Mouse (Mus musculus) spleen, postnatal 10 days (tissue): Measurements from ENCODE around the gene Ptpa.

Source experiments
- DNase-seq, 2 experiments: peaks; one replicate each; pipeline ENCODE4 v3.0.0; 2021 to 2022; ENCODE audit warnings: low spot score in 2 of 2

Gene Ptpa

DNA sequence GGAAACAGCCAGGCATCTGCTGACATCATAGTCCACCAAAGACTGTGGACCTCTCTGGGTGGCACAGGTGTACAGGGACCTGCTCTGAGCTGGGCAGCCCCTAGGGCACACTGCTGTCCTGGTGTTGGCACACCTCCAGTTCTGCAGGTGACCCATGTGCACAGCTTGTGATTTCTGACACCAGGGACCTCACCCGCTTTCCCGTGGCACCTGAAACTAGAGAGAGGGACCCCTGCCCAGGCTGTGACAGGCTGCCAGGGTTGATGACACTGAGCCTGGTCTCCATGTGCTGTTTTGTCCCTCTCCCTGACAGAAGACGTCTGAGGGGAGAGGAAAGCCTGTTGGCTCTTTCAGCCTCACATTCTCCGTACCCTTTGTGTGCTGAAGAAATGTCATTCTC lies 22.0 kb downstream of the Ptpa start:
- no peak for DNase-seq

DNA sequence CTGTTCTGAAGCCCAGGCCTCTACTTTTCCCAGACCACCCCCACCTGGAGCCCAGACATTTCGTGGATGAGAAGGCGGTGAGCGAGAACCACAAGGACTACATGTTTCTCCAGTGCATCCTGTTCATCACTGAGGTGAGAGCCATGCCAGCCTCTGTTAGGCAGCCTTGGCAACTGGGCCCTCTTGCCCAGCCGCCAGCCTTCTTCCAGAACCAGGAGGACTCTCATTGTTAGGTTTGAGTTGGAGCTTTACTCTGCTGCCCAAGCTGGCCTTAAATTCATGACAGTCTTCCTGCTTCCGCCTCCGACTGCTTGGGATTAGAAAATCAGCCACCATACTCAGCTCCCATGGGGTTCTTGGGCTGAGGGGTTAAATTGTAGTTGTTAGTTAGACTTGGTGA lies 23.8 kb downstream of the Ptpa start:
- DNase-seq: no peak

DNA sequence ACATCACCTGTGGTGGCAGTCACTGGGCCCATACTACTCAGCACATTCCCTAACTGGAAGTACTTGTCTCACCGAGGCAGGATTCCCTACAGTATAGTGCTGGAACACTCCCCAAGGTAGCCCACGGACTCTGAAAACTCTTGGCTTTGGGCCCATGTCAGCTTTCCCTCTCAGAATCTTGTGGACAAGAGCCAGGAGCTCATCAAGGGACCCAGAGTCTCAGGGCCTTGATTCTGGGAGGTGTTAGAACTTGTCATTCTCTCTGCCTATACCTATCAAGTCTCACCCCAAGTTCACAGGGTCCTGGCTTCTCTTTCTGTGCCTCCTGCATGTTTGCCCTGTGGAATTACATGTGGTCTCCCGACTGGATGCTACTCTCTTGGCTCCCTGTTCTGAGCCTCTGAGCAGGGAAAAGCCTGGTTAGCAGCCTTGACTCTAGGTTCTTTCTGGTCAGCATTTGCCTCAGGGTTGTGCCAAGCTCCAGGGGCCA lies 24.4 kb downstream of the Ptpa start:
- no peak for DNase-seq

DNA sequence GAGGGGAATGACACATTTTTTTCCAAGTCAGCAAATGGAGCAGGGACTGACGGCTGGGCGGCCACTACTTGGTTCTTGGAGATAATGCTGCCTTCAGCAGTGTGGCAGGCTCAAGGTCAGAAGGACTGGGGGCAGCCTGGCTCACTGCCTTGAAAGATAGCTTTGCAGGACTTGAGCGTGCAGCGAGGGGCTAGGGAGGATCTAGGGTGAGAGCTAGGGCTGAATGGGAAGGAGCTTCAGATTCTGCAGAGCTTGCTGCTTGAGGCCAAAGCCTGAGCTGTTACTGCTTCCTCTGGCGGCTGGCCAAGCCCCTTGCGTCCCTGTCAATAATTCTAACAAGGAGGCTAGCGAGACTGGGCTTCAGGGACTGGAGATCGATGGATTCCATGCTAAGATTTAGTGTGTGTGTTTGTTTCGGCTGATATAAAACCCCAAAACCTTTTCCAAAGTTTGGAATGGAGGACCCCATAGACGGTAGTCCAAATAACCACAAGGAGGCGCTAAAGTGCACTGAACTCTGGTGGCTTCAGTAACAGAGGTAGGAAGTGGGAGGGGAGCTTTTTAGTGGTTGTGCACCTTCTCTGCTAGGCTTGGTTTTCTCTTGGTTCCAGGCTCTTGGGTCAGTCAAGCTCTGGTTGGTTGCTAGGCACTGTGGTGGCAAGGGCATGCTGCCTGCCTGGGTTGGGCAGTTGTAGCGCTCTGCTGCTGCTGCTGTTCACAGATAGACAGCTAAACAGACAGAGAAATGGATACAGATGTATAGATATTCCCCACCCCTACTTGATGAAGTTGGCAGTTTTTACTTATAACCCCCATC lies 25.1 kb downstream of the Ptpa start:
- peak; percentile 44 to 65 for DNase-seq

DNA sequence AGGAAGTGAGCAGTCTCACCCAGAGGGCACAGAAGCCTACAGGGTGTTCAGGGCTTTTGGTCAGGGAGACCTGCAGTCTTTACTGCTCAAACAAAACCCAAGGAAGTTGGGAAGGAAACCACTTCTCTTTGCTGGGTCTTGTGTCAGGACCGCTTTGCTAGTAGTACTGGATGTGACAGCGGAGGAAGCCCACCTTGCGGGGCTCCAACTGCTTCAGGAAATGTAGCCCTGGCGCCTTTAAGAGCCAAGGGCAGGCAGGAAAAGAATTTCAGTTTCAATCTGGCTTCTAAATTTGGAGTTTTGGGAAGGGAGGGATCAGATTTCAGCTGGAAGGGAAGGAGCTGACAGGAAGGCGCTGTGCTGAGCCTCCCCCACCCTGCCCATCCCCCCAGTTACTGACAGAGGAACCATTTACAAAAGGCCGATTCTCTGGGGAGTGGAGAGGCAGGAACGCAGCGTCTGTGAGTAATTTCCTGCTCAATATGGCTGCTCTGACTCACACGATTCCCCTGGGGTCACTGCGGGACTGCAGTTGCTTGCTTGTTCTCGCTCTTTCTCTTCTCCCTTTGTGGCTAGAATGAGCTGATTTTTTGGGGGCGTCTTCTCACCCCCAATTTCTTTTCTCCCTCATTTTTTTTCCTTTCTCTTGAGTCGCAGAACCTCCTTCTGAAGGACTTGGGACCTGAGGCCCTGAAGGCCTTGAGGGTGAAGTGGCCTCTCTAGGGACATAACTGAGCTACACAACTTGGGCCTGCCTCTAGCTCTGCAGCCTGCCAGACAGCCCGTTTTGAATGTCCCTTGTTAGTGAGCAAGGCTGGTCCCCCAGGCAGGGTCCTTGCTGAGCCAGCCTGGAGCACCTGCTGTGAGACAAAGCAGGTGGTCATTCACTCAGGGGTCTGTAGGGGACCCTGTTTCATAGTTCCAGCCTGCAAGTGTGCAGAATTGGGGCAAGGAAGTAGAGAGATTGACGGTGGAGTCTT lies 26.0 kb downstream of the Ptpa start:
- peak in 1 of 2 experiments; percentile 79 for DNase-seq

DNA sequence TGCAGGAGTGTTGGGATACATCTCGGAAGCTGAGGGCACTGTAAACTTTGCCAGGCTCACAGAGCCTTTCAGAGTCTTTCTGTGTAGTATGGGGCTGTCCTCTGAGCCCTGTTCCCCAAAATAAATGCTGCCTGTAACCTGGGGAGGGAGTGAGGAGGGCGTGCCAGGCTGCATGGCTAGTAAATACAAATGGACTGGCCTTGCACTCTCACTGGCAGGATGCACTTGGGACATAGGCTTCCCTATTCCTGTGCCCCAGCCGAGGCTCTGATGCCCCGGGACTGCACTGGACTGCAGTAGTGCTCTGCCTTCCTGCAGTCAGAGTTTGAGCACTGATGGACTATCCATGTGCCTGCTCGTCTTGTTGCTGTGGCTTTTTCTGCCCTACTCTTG lies 26.7 kb downstream of the Ptpa start:
- peak in 1 of 2 experiments; percentile 25 for DNase-seq

DNA sequence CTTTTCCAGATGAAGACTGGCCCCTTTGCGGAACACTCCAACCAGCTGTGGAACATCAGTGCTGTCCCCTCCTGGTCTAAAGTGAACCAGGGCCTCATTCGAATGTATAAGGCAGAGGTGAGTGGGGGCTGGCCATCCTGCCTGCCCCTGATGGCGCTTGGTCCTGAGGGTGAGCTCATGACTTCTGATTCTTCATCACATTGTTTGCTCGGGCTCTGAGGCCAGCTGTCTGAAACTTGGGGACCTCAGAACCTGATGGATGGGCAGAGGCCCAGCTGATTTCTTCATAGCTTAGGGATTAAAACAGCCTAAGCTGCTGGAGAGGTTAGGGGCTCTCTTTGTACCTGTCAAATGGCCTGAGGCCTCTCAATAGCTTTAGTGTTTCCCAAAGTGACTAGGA lies 27.4 kb downstream of the Ptpa start:
- DNase-seq: no peak

DNA sequence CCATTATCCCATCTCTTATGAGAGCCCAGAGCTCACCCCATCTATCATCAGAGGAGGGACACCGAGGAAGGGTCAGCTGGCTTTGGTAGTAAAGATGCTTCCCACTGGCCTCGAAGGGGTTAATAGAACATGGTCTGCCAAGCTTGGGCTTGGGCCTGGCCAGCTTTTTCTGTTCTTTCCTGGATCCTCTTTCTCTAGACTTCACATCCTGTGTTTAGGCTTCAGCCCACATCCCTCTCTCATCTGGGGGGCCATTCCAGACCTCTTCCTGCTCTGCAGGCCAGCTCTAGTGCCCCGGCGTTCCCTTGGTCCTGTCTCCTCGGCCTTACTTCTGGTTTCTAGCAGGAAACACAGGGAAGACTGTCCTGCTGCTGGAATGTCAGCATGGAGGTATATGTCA lies 28.2 kb downstream of the Ptpa start:
- no peak for DNase-seq

DNA sequence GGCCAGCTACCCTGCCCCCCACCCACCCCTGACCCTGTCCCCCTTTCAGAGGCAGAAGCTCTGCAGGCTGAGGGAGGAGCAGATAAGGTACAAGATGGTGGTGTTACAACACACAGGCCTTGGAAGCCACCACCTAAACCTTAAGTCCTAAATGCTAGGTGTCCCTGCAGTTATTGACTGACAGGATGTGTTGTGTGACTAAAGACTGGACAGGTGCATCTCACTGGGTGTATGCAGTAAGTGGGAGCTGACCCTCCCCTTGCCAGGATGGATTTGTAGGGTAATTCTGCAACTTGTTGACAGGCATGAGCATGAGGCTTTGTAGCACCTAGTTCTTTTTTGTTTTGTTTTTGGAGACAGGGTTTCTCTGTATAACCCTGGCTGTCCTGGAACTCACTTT lies 28.6 kb downstream of the Ptpa start:
- no peak for DNase-seq

DNA sequence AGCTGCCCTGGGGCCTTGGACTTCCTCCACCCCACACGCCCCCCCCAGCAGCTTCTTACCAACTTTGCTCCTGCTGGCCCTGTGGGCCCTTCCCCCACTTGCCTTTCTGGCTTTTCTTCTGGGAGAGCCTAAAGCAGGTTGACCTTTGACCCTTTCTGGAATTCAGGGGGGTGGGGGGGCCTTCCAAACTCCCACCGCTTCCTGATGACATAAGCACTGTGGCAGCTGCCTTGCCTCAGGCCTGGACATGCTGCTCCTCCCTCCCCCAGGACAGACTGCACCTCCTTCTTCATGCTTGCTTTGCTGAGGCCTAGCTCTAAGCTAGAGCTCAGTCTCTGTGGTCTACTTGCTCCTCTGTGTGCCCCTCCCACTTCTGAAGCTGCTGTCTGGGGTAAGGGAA lies 29.5 kb downstream of the Ptpa start:
- DNase-seq: no peak

DNA sequence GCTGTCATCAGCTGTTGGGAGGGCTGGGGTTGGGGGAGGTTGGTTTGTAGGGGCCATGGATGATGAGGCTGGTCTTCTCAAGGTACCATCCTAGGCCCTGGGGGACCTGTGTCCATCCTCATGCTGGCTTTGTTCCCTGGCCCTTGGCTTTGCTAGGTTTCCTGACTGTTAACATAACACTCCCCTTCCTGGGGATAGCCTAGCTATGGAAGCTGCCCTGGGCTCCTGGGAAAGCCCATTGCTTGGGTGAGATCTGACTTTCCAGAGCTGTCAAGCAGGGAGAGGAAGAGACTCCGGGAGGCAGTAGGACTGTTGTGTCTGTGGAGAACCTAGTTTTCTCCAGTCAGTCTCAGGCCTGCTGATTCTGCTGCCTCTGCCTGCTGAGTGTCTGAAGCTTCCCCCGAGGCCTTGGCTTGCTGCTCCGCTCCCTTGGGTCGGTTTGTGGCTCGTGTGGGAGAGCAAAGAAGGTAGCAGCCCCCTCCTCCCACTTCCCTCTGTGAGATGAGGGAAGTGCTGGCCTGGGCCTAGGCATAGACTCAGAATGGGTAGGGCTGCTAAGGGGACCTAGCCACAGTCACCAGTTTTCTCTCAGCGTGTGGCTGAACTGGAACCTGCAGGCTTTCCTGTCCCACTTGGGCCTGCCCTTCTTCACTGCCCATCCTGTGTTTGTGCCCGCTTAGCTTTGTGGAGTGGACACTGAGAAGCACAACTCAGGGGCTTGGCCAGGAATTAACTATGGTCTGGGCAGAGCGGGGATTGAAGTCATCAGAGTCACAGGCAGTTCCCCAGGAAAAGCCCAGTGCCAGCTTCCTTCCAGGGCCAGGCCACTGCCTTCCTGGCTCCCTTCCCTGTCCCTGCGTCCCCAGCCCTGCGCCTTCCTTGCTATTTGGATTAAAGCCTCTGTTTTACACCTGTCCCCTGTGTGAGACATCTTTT lies 31.3 kb downstream of the Ptpa start:
- no peak for DNase-seq

DNA sequence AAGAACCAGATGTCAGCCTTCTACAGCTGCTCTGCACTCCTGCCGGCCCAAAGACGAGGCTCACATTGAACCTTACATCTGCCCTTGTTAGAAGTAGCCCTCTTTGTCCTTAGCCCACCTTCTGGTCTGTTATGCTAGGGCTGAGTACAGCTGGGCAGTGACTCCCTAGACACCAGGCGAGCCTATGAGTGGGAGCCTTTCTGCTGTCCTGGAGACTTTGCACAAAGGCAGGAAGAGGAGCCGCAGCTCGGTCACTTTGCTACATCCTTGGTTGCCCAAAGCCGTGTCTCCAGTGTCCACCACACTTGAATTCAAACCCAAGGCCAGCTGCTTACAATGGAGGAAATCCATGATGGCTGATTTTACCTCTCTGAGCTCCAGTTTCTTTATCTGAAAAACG lies 32.5 kb downstream of the Ptpa start:
- DNase-seq: no peak

DNA sequence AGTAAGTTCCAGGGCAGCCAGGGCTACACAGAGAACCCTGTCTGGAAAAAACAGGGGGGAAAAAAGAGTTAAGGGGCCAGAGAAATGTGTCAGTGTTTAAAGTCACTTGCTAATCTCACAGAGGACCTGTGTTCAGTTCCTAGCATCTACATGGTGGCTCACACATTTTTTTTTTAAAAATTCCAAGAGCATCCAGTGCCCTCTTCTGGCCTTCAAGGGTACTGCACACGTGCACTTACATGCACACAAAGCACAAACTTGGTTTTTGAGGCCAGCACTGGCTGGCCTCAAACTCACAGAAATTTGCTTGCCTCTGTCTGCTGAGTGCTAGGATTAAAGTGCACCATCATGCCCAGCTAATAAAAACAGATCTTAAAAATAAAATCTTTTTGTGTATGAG lies 34.7 kb downstream of the Ptpa start:
- DNase-seq: peak in 1 of 2 experiments; percentile 50

DNA sequence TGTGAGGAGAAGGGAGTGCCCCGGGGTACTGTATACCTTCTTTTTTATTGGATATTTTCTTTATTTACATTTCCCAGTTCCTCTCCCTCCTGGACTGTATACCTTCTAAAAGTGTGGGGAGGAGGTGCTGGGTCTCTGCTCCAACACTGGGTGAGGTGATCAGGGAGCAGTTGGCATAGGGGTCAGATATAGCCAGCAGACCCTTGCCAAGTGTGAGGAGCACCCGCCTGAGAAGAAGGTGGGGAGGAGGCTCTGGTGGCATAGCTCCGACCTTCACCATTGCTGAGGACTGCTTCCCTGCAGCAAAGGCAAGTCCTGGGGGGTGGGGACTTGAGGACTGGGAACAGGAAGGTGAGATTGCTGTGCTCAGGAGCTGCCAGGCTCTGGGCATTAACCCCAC lies 35.7 kb downstream of the Ptpa start:
- DNase-seq: no peak

DNA sequence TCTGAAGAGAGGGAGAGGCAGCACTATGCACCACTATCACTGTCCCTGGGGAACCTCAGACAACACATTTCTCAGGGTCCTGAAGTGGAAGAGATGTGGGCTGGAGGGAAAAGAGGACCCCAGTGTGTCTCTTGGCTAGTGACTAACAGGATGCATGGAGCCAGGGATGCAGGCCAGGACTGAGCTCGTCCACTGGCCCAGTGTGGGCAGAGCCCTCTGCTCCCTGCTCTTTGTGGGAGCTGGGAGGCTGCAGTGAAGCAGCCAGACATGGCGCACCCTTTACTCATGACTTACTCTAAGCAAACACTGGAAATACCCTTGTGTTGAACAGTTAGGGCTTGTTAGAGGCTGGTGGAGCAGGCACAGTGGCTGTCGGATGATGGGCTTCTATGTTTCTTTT lies 37.7 kb downstream of the Ptpa start:
- no peak for DNase-seq

DNA sequence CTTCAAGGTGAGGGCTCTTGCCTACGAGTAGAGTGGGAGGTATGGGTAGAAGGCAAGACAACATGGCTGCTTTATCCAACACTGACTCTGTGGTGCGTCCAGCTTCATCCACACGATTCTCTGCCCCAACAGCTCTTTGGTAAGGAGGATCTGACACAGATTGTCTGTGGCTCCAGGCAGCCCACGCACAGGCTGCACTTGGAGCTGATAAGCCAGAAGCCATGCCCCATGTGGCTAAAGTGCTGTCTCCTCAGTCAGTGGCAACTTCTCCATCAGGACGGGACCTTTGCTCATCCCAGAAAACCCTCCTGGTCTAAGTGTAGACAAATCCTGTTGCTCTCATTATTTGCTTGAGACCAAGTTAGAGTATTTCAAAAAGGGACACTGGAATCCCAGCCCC lies 38.7 kb downstream of the Ptpa start:
- no peak for DNase-seq

DNA sequence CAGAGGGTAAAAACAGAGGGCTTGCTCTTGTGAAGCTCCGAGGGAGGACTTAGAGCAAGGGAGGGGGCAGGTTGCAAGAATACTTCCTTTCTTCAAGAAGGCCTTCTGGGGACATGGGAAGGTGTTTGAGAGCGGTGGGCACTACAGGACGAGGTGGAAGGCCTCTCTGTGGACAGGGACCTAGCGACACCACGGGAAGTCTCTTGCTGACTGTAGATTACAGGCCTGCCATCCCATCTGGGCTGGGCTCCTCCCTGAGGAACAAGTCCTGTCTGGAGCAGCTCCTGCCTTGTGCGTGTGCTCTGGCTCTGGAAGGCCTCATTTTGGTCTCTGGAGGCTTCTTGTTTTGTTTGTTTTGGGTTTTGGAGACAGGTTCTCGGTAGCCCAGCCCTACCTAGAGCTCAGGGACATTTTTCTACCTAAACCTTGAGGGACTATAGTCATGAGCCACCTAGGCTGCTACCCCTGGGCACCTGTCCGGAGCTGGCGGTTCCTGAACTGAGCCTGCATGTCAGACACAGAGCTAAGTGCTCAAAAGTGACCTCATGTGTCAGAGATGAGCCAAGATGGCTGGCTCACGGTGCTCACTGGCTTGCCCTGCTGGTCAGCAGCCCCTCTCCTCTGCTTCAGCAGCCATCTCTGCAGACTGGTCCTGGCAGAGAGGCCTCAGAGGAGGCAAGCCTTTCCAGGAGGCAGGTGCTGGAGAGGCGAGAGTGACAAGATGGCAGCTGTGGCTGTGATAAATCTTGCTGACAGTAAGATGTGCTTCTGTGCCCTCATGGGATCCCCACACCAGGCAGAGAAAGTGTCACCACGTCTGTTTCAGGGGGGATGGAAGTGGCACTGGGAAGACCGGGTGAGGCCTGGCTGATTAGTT lies 40.5 kb downstream of the Ptpa start:
- no peak for DNase-seq

DNA sequence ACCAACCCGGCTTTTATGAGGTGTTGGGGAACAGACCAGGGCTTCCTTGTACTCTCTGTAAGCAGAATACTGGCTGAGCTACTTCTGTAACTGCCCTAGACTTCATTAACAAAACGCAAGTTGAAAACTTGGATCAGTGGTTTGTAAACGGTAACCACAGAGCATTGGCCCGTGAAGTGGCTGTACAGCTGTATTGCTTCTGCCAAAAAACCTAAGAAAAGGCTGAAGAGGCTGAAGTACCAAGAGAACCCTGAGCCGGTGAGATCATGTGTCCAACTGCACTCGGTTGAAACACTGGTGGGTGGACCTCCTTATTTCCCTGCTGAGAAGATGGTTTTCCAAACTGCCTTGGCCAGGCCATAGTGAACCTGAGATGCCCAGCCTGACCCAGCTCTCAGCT lies 42.5 kb downstream of the Ptpa start:
- no peak for DNase-seq

DNA sequence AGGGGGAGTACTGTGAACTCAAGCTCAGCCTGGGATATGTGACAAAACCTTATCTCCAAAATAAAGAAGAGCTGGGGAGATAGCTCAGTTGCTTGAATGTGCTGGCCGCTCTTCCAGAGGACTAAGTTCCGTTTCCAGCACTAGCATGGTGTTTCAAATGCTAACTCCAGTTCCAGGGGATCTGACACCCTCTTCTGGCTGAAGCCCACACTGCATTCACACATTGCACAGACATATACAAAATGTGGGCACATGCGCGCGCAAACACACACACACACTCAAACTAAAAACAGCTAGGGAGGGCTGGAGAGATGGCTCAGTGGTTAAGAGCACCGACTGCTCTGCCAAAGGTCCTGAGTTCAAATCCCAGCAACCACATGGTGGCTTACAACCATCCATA lies 43.4 kb downstream of the Ptpa start:
- no peak for DNase-seq

DNA sequence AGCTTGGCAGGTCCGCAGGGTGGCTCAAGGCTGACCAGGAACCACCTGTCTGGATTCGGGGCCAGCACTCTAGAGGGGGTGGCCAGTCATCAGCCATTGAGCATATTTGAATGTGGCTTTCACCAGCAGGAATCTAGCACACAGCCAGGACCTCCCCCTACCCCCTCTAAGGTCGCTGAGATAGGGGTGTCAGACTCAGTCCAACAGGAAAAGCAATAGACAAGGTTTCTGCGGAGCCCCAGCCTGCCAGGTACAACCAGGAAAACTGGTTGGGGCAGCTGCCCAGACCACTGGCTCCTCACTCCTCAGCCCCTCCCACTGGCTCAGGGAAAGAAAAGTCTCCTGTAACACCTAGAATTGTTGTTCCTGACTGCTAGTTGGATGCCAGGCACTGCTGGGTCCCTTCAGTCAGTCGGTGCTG lies 47.5 kb downstream of the Ptpa start:
- DNase-seq: no peak
